In the genomic region with DNA sequence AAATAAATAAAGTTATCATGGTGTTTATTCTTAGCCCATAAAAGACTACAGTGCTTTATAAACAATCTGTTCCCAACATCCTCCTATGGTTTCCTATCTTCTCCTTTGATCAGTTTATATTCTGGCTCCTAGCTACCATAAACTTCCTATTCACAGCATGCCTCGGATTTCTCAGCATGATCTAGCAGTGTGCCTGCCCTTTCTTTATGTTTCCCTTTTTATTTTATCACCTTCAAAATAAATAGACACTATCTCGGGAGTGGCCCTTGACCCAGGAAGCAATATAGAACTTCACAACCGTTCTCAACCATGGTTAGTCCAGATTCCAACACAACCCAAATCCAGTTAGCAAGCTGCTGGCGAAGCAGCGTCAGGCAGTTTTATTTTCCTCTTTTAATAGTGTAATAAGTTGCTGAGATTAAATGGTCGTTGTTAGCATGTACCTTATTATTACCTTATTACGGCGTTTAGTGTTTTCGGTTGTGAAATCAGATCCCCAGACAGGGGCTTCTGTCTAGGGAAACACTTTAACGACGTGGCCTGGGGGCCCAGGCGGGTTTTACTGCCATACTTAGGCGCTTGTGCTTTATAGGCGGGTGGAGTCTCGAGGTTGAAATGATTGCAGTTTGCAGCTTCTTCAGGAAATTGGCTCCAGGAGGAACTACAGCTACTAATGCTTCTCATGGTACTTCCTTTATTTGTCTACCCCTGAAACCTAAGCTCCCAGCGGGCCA, we compare ENCODE assay signal across 14 mouse cellular contexts. TPM values are rescaled to one million over a fixed set of nuclear protein-coding genes. Genes with fewer than 3 reads are reported as not detected.
DNase-seq lines count a peak whose midpoint lies in the region; ATAC-seq lines count a peak whose summit lies in the region.
"Had no signal": no experiment of that assay in that cellular context is flagged by ENCODE, and none has a peak within 500 bp of the region (broad histone marks: within the 10 kb centered on the region; RNA-seq: fewer than 3 reads in every experiment).

No protein-coding gene starts in this region.

- H3K9ac ChIP-seq in neural tube, embryonic 12.5 days, result no peak overlapping the region
- no peak overlapping the region for H3K9ac ChIP-seq in embryonic facial prominence, embryonic 15.5 days
- H3K9ac ChIP-seq in limb, embryonic 12.5 days (replicated peaks), result no peak overlapping the region
- H3K9ac ChIP-seq: heart, embryonic 15.5 days; hindbrain, embryonic 13.5 days had no signal

- H3K27me3 ChIP-seq in neural tube, embryonic 12.5 days (replicated peaks), result no peaks in the 10 kb centered on the region
- no peaks in the 10 kb centered on the region for H3K27me3 ChIP-seq in embryonic facial prominence, embryonic 15.5 days
- H3K27me3 ChIP-seq in limb, embryonic 12.5 days, result peaks cover 13% of the 10 kb centered on the region
- H3K27me3 ChIP-seq: heart, embryonic 15.5 days; hindbrain, embryonic 13.5 days had no signal

- H3K4me1 ChIP-seq in neural tube, embryonic 12.5 days, result no peaks in the 10 kb centered on the region
- 0 out of 2 replicates have a peak, but pooled peaks cover 5% of the 10 kb centered on the region for H3K4me1 ChIP-seq in embryonic facial prominence, embryonic 15.5 days
- peaks cover 30% of the 10 kb centered on the region for H3K4me1 ChIP-seq in limb, embryonic 12.5 days (replicated peaks)
- H3K4me1 ChIP-seq: heart, embryonic 15.5 days; hindbrain, embryonic 13.5 days had no signal

- no peak overlapping the region for H3K4me3 ChIP-seq in neural tube, embryonic 12.5 days
- H3K4me3 ChIP-seq in embryonic facial prominence, embryonic 15.5 days (replicated peaks), result no peak overlapping the region
- H3K4me3 ChIP-seq in limb, embryonic 12.5 days (replicated peaks), result no peak overlapping the region
- H3K4me3 ChIP-seq: heart, embryonic 15.5 days; hindbrain, embryonic 13.5 days; left cerebral cortex, adult 2 months had no signal

- no peaks in the 10 kb centered on the region for H3K9me3 ChIP-seq in neural tube, embryonic 12.5 days
- H3K9me3 ChIP-seq in embryonic facial prominence, embryonic 15.5 days (replicated peaks), result no peaks in the 10 kb centered on the region
- no peaks in the 10 kb centered on the region for H3K9me3 ChIP-seq in limb, embryonic 12.5 days
- H3K9me3 ChIP-seq: heart, embryonic 15.5 days; hindbrain, embryonic 13.5 days had no signal

- no peak overlapping the region for H3K27ac ChIP-seq in neural tube, embryonic 12.5 days
- no peak overlapping the region for H3K27ac ChIP-seq in embryonic facial prominence, embryonic 15.5 days (replicated peaks)
- H3K27ac ChIP-seq in limb, embryonic 12.5 days, result no peak overlapping the region
- H3K27ac ChIP-seq: heart, embryonic 15.5 days; hindbrain, embryonic 13.5 days; left cerebral cortex, adult 2 months had no signal

- H3K4me2 ChIP-seq in neural tube, embryonic 12.5 days (replicated peaks), result peak overlapping the region; percentile 33
- H3K4me2 ChIP-seq in embryonic facial prominence, embryonic 15.5 days (replicated peaks), result peak overlapping the region; percentile 6
- peak overlapping the region; percentile 36 for H3K4me2 ChIP-seq in limb, embryonic 12.5 days
- H3K4me2 ChIP-seq: heart, embryonic 15.5 days; hindbrain, embryonic 13.5 days; liver, embryonic 11.5 days had no signal

- H3K36me3 ChIP-seq in neural tube, embryonic 12.5 days, result no peaks in the 10 kb centered on the region
- H3K36me3 ChIP-seq in embryonic facial prominence, embryonic 15.5 days, result no peaks in the 10 kb centered on the region
- no peaks in the 10 kb centered on the region for H3K36me3 ChIP-seq in limb, embryonic 12.5 days
- H3K36me3 ChIP-seq: heart, embryonic 15.5 days; hindbrain, embryonic 13.5 days had no signal

- WGBS in neural tube, embryonic 12.5 days, result 20% methylated on average over 16 of the region's 16 CpGs
- 25% methylated on average over 16 of the region's 16 CpGs for WGBS in embryonic facial prominence, embryonic 15.5 days
- 4% methylated on average over 16 of the region's 16 CpGs for WGBS in limb, embryonic 12.5 days

- intact Hi-C loops in heart, postnatal 10 days (cut with DNase I), result no loop called here

- DNase-seq in neural tube, embryonic 10.5 days (ENCODE audit: extremely low spot score, low spot score), result no peak
- DNase-seq in thymus, postnatal 10 days (ENCODE audit: low spot score in 2 of 2), result no peak
- DNase-seq in frontal cortex, postnatal 14 days (ENCODE audit: low spot score in 2 of 2), result no peak
- DNase-seq in heart, postnatal 10 days, result no peak
- DNase-seq: cerebellum, adult 11 months; thymus, postnatal 14 days had no signal

- ATAC-seq in neural tube, embryonic 12.5 days (ENCODE audit: low FRiP score, low read depth), result 0 out of 2 replicates have a peak, but pooled peaks have one; percentile 33
- ATAC-seq in embryonic facial prominence, embryonic 15.5 days (ENCODE audit: insufficient number of reproducible peaks, low FRiP score, low TSS enrichment, low read depth), result no peak
- peak; percentile 88 for ATAC-seq in limb, embryonic 12.5 days (ENCODE audit: insufficient number of reproducible peaks, insufficient read depth, low FRiP score, low TSS enrichment, low read depth)

RNA-seq across cellular contexts. Expression of a gene that starts 12.4 kb away (rescaled TPM):
- polyA plus RNA-seq in neural tube, embryonic 12.5 days (2016; fragmentation: Nextera tagmentation; extraction: Ambion mirVana), result not detected in 2 replicates
- 0.91 and 1.5 TPM in 2 replicates for polyA plus RNA-seq in embryonic facial prominence, embryonic 15.5 days (2015; fragmentation: Nextera tagmentation; extraction: Ambion mirVana)
- not detected in 2 replicates for polyA plus RNA-seq in limb, embryonic 12.5 days (2016; fragmentation: Nextera tagmentation; extraction: Ambion mirVana)
- total RNA-seq in heart, postnatal 10 days (2021), result not detected
- total RNA-seq: granulocyte monocyte progenitor cell, adult 5-6 weeks; left cerebral cortex, adult 2 months had no signal
- polyA plus RNA-seq: heart, embryonic 15.5 days; hindbrain, embryonic 13.5 days; liver, embryonic 11.5 days had no signal

RNA-seq across cellular contexts. Expression of a gene that starts 27.8 kb away (rescaled TPM):
- polyA plus RNA-seq in neural tube, embryonic 12.5 days (2016; fragmentation: Nextera tagmentation; extraction: Ambion mirVana), result not detected in 2 replicates
- not detected in 2 replicates for polyA plus RNA-seq in embryonic facial prominence, embryonic 15.5 days (2015; fragmentation: Nextera tagmentation; extraction: Ambion mirVana)
- not detected in 2 replicates for polyA plus RNA-seq in limb, embryonic 12.5 days (2016; fragmentation: Nextera tagmentation; extraction: Ambion mirVana)
- not detected for total RNA-seq in heart, postnatal 10 days (2021)
- total RNA-seq: granulocyte monocyte progenitor cell, adult 5-6 weeks; left cerebral cortex, adult 2 months had no signal
- polyA plus RNA-seq: heart, embryonic 15.5 days; hindbrain, embryonic 13.5 days; liver, embryonic 11.5 days had no signal

RNA-seq across cellular contexts. Expression of a gene that starts 36.7 kb away (rescaled TPM):
- polyA plus RNA-seq in neural tube, embryonic 12.5 days (2016; fragmentation: Nextera tagmentation; extraction: Ambion mirVana), result 0.28 and 0.29 TPM in 2 replicates
- polyA plus RNA-seq in embryonic facial prominence, embryonic 15.5 days (2015; fragmentation: Nextera tagmentation; extraction: Ambion mirVana), result 8.8 and 11.2 TPM in 2 replicates
- 2.8 and 3.6 TPM in 2 replicates for polyA plus RNA-seq in limb, embryonic 12.5 days (2016; fragmentation: Nextera tagmentation; extraction: Ambion mirVana)
- total RNA-seq in heart, postnatal 10 days (2021), result not detected
- total RNA-seq: granulocyte monocyte progenitor cell, adult 5-6 weeks; left cerebral cortex, adult 2 months had no signal
- polyA plus RNA-seq: hindbrain, embryonic 13.5 days had no signal

RNA-seq across cellular contexts. Expression of a gene that starts 47.9 kb away (rescaled TPM):
- not detected in 2 replicates for polyA plus RNA-seq in neural tube, embryonic 12.5 days (2016; fragmentation: Nextera tagmentation; extraction: Ambion mirVana)
- 2.8 and 4.4 TPM in 2 replicates for polyA plus RNA-seq in embryonic facial prominence, embryonic 15.5 days (2015; fragmentation: Nextera tagmentation; extraction: Ambion mirVana)
- not detected in 2 replicates for polyA plus RNA-seq in limb, embryonic 12.5 days (2016; fragmentation: Nextera tagmentation; extraction: Ambion mirVana)
- not detected for total RNA-seq in heart, postnatal 10 days (2021)
- total RNA-seq: granulocyte monocyte progenitor cell, adult 5-6 weeks; left cerebral cortex, adult 2 months had no signal
- polyA plus RNA-seq: heart, embryonic 15.5 days; hindbrain, embryonic 13.5 days; liver, embryonic 11.5 days had no signal
